Mouse (Mus musculus): ENCODE measurements around the gene Abhd17a.
A peak's percentile ranks its signal among the peaks of the same experiment; 100 is the strongest.

Abhd17a gene

DNA sequence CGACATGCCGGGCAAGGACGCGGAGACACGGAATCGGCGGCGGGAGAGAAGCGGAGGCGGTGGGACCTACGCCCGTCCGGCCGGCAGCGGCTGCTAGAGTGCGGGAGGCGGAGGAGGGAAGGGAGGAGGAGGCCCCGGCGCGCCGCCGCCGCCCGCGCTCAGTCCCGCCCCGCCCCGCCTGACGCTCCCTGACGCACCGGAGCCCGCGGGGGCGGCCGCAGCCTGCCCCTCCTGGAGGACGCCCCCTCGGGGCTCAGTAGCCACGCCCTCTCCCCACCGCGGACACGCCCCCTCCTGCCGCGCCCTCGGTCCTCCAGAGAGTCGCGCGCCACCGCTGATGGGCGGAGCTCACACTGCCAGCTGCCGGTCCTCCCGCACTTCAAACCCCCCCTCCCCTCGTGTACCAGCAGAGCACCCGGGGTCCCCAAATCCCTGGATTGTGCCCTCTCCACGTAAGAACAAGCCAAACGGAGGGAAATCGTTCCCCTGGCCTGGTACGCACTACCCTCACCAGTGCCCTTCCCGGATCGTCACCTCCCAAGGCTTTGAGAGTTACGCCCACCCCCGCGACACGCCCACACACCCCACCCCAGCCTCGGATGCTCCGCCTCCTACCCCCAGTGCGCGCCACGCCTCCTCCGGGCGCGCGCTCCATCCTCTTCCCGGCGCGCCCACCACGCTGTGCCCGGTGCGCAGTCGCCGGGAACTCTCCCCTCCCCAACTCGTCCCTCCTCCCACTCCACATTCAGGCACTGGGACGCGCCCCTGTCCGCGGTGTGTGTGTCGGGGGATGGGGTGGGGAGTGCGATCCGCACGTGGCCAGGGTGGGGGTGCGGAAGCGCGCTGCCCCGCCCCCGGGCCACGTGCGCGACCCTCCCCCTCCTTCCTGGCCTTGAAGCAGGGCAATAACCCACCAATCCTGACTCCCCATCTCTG lies 12.7 kb downstream of the Abhd17a start, which contains the start of gene Klf16:
Gene Klf16 (minus strand): TSS at position 127 of the 936 bp plus-strand sequence.
- DNase-seq (ENCODE audit: low read depth, low spot score) = peak; percentile 84

DNA sequence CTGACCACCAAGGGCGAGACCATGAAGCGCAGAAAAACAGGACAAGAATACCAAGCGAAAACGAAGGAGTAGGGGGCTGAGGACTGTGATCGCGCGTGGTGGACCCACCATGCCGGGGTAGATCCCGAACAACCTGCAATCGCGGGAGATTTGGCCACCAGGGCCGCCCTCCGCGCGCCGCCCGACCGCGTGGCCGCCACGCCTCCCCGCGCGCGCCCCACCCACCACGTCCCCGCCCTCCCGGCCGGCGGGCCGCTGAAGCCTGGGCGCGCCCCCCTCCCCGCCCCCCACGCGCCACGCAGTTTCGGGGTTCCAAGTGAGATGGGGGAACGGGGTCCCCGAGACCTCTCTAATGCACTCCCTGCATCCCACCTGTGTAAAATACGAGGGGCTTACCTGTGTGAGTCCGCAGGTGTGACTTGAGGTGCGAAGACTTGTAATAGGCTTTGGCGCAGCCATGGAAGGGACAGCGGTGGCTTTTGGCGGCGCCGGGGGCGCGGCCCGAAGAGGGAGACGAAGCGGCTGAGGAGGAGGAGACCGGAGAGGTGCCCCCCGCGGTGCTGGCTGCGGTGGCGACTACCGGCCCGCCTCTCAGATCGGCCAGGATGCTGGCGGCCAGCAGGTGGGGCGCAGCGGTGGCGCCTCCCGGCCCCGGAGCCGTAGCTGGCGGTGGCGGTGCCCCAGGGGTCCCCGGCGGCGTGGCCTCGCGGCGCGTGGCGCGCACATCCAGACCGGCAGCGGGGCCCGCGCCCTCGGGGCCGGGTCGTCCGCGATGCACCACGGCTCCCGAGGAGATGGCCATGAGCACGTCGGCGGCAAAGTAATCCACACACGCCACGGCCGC lies 13.6 kb downstream of the Abhd17a start:
- DNase-seq (ENCODE audit: low read depth, low spot score) = no peak

DNA sequence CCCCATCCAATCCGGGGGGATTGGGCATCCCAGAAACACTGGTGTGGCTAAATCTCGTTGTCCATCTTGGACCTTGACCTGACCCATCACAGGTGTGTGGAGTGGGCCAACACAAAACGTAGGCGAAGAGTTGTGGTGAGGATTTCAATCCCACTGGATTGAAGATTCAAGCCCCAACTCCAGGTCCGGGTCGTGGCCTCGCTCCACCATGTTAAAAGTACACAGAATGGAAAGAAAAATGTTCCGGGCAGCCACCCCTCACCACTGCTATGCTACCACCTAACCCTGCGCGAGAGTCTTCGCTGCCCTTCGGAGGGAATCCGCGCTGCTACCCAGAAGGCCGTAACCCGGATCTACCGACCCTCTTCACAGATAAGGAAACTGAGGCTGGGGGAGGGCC lies 14.2 kb downstream of the Abhd17a start:
- no peak for DNase-seq (ENCODE audit: low read depth, low spot score)

DNA sequence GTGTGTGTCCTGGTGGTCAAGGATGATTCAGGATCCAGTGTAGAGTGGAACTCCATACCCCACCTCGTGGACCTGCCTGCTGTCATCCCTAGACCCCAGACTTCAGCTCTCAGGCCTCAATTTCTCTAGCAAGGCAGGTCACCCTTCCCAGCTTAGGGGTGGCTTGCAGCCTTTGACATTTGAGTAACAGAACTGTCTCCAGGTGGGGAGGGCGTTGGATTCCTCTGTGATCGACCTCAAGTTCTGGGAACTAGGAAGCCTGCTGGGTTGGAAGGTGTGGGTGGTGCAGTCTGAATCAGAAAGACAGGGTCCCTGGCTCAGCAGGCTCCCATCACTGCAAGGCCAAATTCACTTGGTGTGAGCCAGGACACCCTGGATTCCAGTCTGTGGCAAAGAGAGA lies 15.2 kb downstream of the Abhd17a start:
- DNase-seq (ENCODE audit: low read depth, low spot score) = no peak

DNA sequence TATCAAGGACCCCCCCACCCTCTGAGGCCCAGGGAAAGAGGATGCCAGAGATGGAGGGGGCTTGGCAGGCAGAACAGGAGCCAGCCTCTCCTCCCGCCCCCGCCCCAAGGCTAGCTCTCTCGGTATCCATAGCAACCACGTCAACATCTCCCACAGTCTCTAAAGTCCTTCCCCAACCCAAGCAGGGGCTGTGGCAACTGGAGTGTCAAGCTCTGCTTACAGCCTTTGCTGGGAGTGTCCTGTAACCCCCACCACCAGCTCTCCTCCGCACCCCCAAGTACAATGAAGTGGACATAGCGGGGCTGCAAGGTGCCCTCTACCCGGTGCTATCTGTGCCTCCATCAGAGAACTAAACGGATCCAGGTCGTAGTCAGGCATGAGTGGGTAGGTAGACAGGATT lies 16.2 kb downstream of the Abhd17a start:
- DNase-seq (ENCODE audit: low read depth, low spot score) = no peak

DNA sequence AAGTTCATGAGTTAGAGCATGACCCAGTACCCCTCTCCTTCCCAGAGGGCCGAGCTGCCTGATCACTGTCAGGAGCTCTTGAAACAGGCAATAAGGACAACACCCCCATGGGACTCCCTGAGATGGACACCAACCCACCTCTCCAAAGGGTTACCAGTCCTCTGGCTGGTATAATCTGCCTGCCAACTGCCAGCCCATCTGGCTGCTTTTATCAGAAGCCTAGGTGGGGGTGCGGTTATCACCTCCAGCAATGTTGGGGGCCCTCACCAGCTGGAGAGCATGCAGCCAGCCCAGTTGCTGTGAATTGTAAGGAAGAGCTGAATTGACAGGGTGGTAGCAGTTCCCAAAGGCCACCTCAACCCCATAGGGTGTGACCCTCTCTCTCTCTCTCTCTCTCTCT lies 17.7 kb downstream of the Abhd17a start:
- no peak for DNase-seq (ENCODE audit: low read depth, low spot score)

DNA sequence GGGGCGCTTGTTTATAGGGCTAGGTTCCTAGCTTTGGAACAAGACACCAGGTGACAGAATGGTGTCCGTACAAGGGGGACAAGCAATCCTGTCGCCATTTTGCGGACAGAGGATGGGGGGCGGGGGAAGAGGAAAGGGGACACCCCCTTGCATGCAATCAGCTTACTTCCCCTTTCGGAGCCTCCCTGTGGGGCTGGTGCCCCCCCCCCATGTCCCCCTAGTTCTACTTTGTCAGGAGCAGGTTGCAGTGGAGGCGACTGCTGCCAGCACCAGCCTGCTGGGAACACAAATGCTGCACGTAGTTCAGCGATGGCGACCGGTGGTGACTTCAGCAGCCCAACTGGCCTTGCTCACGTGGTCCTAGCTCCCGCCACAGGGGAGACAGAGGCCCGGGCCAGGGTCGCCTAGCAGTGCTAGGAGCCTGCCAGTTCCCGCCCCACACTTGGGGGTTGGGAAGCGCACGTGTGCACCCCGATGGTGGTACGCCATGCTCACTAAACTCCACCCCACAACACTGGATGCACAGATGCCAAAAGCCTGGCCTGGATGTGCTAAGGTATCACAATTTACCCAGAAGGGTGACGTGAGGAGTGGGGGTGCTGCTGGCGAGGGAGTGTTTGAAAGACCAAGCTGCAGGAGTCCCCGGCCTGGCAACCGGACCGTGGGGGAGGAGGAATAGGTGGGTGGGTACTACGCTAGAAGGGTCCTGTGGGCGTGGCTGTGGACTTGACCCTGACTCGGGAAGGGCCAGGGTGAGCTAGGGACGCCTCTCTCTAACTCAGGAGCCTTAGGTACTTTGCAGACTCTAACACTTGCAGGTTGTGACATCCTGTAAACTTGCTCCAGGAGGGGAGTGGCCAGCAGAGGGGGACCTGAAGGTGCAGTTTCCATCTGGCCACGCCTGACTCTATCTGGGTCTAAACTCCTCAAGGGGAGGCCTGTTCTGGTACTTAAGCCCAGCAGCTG lies 19.0 kb downstream of the Abhd17a start:
- DNase-seq (ENCODE audit: low read depth, low spot score) = no peak

DNA sequence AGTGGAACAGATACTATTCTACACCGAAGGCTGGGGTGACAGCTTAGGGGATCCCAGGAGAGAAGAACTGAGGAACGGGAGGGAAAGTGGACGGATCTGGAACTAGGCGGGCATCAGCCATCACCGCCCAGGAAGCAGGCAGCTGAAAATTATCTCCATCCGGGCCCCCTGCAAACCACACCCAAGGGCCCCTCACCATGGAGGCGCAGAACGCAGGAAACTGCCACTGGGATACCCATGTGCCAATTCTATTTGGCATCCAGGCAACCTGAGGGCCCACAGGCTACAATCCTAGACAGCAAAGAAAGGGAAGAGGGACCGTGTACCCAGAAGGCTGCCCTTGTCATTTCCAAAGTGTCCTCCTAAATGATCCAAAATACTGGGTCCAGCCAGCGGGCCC lies 19.7 kb downstream of the Abhd17a start:
- no peak for DNase-seq (ENCODE audit: low read depth, low spot score)

DNA sequence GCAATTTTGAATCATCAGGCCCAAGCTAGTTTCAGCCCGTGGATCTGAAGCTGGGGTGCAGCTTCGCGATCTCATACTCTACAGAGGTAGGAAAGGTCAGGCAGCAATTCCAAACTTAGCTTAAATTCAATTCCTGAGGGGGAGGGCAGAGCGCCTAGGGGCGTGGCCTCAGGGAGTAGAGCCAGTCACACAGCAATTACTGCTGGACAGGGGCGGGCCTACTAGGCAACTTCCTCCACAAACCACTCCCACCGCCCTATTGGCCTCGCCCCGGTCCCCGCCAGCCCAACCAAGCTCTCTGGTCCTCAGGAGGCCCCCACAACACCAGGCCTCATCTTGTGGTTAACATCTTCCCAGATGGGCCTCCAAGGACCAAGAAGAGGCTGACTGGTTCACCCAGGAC lies 20.5 kb downstream of the Abhd17a start:
- DNase-seq (ENCODE audit: low read depth, low spot score) = no peak

DNA sequence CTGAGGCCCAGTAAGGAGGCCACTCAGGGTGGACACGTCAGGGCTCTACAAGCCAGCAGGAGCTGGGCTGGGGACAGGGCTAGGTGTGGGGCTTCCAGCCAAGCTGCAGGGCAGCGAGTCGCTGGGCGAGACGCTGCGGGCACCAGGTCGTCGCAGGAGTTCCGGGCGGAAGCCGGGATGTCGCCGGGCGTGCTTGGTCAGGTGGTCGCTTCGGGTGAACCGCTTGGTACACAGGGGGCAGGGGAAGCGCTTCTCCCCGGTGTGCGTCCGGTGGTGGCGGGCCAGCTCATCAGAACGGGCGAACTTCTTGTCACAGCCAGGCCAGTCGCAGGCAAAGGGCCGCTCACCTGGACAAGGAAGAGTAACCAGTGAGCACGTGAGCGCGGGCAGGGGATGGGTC lies 21.3 kb downstream of the Abhd17a start:
- no peak for DNase-seq (ENCODE audit: low read depth, low spot score)

DNA sequence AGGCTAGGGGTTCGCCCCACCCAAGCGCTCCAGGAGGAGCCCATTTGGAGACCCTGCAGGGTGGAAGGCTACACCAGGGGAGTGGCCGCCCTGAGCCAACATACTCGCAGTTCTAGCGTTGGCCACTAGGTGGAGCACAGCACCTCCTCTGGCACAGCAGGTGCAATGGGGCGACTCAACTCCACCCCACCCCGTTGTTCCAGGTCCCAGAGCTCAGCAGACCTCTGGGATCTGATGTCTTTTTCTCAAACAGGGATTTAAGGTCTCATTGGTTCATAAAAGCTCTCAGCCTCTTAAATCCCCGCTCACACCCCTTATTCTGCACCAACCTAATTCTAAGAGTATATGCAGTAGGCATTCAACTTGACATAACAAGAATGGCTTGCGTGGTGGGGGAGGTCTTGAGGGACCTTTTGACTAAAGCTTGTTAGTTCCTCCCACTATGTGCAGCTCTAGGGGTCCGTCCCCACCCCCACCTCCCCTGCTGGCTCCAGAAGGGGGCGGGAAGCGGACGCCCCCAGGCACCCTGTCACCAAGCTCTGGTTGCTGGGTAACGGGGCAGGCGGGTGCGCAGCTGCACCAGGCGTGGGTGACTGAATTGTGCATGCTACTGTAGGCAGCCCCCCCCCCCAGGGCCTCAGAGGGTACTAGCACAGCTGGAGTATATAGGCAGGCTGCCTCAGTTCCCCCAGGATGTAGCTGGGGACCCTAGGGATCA lies 23.6 kb downstream of the Abhd17a start:
- DNase-seq (ENCODE audit: low read depth, low spot score) = peak; percentile 65

DNA sequence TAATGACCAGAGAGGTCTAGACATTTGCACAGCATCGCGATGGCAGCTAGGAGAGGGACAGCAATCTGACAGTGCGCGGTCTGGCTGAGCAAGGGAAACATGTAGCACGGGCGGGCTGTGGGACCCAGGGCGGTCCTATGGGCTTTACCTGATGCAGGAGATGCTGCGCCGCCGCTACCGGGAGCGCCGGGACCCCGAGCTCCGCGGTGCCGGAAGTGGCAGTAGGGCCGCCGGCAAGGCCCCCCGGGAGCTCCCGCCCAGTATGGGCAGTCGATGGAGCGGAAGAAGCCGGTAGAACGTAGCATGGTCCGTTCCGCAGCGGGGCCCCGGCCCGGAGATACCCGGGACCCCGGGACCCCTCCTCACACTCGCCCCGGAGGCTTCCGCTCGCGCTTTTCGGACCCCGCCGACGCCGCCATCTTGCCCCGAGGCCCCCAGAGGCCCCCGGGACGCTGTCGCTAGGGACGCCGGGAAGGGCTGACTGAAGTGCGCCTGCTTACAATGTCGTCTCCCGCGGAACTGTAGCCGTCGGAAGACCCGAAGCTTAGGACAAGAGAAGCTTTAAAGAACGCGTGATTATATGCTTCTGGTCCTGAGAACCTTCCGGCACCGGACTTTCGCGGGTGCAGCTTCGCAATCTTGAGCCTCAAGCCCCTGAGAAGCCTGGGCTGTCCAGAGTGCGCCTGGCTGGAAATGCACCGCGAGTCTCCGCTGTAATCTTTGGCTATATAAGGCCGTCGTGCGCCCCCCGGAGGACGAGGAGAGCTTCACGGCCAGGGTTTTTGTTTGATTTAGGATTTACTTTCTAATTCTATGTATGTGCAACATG lies 28.8 kb downstream of the Abhd17a start, which contains the start of gene Rexo1:
Gene Rexo1 (minus strand): TSS at position 445 of the 829 bp plus-strand sequence.
- DNase-seq (ENCODE audit: low read depth, low spot score) = peak; percentile 84

DNA sequence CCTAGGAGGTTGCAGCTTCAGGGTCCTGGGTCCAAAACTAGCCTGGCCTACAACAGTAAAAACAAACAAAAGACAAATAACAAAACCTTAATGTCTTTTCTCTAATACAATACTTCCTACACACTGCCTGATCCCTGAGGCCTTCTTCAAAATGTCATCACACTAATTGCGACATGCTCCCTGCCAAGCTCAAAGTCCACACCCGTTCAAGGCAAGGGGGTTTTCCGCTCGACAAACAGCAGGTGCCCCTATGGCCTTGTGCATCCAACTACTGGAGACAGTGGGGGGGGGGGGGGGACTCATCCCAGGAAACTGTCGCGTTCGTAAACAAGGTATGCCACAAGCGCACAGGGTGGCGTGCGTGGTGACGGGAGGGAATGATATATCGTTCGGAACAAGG lies 29.5 kb downstream of the Abhd17a start:
- no peak for DNase-seq (ENCODE audit: low read depth, low spot score)

DNA sequence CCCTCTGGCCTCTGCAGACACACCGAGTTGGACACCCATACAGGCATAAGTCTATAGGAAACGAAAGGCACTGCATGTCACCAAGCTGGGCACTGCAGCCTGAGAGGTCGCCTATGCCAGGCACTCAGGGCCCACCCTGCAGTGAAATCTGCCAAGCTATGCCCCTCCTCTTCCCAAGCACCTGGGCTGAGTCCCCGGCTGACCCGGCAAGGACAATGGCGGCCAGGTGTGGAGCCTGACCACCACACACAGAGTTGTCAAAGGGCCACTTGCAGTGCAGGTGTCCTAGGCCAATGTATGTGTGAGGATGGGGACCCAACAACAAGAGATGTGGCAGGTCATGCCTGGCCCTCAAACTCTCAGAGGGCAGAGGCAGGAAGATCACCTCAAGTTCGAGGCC lies 30.7 kb downstream of the Abhd17a start:
- no peak for DNase-seq (ENCODE audit: low read depth, low spot score)

DNA sequence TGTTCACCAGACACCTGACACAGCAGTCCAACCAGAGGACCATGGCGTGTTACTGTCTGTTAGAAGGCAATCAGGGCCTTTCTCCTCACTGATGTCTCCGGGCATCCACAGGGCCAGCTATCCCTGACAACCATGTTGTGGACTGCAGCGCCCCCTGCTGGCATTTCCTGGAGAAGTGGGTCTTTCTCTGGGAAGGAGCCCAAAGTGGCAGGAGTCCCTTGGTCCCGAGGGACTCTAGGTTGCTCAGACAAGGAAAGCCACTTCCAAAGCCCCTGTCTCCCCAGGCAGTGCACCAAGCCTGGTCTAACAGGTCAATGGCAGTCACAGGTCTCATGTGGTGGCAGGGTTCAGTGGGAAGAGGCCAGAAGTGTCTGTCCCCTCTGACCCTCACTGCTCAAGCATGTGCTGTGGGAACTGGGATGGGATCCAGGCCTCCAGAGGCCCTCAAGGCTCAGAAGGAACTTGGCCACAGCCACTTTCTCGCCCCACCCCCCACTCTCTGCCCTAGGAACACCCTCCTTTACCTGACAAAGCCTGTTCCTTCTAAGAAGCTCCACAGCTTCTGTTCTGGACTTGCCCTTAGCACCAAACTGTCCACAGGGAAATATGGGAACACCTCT lies 32.7 kb downstream of the Abhd17a start:
- no peak for DNase-seq (ENCODE audit: low read depth, low spot score)

DNA sequence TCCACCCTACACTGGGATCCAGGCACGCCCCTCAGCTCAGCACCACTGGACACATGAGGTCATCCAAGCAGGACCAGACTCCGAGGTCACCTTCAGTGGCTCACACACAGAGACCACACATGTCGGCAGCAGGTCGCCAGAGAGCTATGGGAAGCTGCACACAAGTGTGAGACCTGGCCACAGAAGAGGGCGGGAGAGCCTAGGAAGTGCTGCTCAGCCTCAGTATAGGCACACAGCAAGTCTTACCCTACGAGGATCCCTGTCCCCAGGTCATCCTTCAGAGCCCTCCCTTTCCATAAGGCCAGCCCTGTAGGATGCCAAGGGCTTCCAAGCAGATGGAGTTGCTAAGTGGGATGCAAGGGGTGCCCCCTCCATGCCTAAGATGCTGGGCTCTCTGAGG lies 36.1 kb downstream of the Abhd17a start:
- no peak for DNase-seq (ENCODE audit: low read depth, low spot score)

DNA sequence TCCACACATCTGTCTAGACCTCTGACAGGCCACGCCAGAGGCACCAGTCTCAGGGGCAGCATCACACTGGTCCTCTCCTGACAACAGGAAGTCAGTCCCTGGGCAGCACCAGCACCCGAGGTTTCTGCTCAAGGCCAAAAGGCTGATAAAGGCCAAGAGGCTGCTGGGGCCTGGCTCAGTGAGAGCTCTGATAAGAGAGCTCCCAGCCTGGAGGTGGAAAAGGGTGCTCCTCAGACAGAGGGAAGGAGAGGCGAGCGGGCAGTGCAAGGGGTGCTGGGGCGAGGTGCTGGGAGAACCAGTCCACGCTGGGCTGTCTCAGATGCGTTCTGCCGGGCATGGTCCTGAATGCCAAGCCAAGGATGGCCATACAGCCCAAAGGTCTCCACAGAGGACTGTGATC lies 36.6 kb downstream of the Abhd17a start:
- DNase-seq (ENCODE audit: low read depth, low spot score) = no peak

DNA sequence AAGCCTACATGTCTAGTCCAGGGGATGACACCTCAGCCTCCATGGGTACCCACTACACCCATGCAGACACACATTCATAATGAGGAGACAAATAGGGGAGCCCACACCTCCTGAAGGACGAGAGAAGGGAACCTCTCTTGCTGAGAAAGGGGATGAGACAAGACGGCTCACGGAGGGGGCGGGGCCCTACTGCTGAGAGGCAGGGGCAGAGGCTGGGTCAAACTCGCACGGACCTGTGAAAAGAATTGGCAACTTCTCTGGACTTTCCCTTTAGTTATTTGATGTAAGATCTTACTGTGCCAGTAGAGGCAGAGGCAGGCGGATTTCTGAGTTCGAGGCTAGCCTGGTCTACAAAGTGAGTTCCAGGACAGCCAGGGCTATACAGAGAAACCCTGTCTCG lies 37.8 kb downstream of the Abhd17a start:
- DNase-seq (ENCODE audit: low read depth, low spot score) = no peak

DNA sequence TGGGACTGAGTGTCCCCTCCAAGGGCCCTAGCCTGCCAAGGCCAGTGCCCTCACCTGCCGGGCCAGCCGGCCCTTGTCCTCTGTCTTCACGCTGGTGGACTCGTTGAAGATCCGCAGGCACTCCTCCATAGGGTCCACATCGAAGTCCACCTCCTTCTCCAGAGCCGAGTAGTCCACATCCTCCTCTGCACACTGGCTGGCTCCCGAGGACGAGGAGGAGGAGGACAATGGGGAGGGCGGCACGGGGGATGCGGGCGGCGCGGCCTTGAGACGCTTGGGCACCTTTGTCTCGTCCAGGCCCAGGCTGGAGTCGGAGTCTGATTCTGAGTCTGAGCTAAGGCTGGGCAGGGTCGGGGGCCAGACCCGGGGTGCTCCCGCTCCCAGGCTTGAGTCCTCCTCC lies 40.9 kb downstream of the Abhd17a start:
- no peak for DNase-seq (ENCODE audit: low read depth, low spot score)
